Mouse (Mus musculus) limb, embryonic 11.5 days (tissue): Measurements from ENCODE around the gene Gm21887. TPM values are rescaled to one million over a fixed set of nuclear protein-coding genes. Genes with fewer than 3 reads are reported as not detected.
"Not testable (repeated sequence)": the region's sequence is repeated elsewhere in the genome, so short reads cannot be mapped to it uniquely, and the experiment has no call there.

Experiments
- ATAC-seq: fragments of 200-750 bp; cut with Nextera tagmentation; 2 replicates; pipeline ENCODE4 v1.8.0; 2017; ENCODE audit warnings: low read depth; ENCODE audit not compliant: insufficient number of reproducible peaks, low FRiP score, low TSS enrichment
- DNase-seq: peaks from one replicate; pipeline ENCODE4 v3.0.0-alpha.2; 2015; ENCODE audit warnings: low spot score
- H3K27ac ChIP-seq: fragments of 300-500 bp; sonication (generic); replicated peaks from 2 replicates; pipeline ENCODE4 v1.5.1; 2014; ENCODE audit warnings: low read depth, mild to moderate bottlenecking, low read length
- H3K27me3 ChIP-seq: fragments of 300-500 bp; sonication (generic); 2 replicates; pipeline ENCODE4 v1.6.1; 2014; ENCODE audit warnings: mild to moderate bottlenecking, low read length, mixed read lengths; ENCODE audit not compliant: control insufficient read depth, insufficient read depth
- H3K36me3 ChIP-seq: fragments of 300-500 bp; sonication (generic); 2 replicates; pipeline ENCODE4 v1.6.1; 2014; ENCODE audit warnings: mild to moderate bottlenecking, low read length, moderate library complexity, mixed read lengths; ENCODE audit not compliant: control insufficient read depth, insufficient read depth
- H3K4me1 ChIP-seq: fragments of 300-500 bp; sonication (generic); 2 replicates; pipeline ENCODE4 v1.6.1; 2014; ENCODE audit warnings: low read length, mixed read lengths; ENCODE audit not compliant: control insufficient read depth, insufficient read depth
- H3K4me2 ChIP-seq: fragments of 300-500 bp; sonication (generic); 2 replicates; pipeline ENCODE4 v1.6.1; 2014; ENCODE audit warnings: low read depth, mild to moderate bottlenecking, moderate library complexity; ENCODE audit not compliant: severe bottlenecking
- H3K4me3 ChIP-seq: fragments of 300-500 bp; sonication (generic); 2 replicates; pipeline ENCODE4 v1.5.1; 2014; ENCODE audit warnings: low read depth, low read length
- H3K9ac ChIP-seq: fragments of 300-500 bp; sonication (generic); 2 replicates; pipeline ENCODE4 v1.6.1; 2014; ENCODE audit warnings: mild to moderate bottlenecking, low read length
- H3K9me3 ChIP-seq: fragments of 300-500 bp; sonication (generic); 2 replicates; pipeline ENCODE4 v1.6.1; 2016; ENCODE audit warnings: low read length; ENCODE audit not compliant: control insufficient read depth
- WGBS: fragments of 180-500 bp; shearing (Covaris S2); extraction: QIAGEN DNeasy Blood & Tissue Kit; methylation state at CpG from one replicate; pipeline ENCODE4 v1.1.7; 2014; 5-methylcytosine and 5-hydroxymethylcytosine counted together
- polyA plus RNA-seq: library from polyadenylated mRNA; unstranded; fragments of >200 nt; fragmentation: Nextera tagmentation; extraction: Ambion mirVana; gene quantifications from 2 replicates; pipeline ENCODE4 v1.2.1, GENCODE M21; 2014

Gm21887 gene
- 244 and 297 TPM in 2 replicates for polyA plus RNA-seq

DNA sequence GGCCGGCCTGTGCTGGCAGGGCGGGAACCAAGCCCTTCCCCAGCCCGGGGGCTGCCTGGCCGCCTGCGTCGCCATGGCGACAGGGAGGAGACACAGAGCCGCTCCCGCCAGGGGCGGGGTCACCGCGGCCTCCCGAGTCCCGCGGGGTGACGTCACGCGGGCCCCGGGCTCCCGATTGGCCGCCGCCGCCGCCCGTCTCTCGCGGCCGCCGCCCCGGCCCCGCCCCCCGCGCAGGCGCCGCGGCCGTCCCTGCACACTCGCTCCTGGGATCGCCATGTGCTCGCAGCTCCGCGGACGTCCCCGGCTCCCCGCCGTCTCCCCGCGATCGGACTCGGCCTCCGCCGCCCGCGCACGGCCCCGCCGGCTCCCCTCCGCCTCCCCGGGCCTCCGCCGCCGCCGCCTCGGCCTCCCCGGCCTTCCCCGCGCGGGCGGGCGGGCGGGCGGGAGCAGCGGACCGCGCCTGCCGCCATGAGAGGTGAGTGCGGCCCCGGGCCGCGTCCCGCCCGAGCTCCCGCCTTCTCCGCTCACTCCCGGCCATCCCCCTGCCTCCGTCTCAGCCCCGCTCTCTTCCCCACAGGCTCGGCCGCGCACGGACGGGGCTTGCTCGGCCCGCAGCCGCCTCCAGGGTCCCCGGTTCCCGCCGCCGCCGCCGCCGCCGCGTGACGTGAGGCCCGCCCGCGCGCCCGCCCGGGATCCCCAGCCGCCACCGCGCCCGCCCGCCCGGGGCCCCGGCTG is at the start of gene Gm21887:
Gene Gm21887 (plus strand): TSS at position 644 of the 735 bp plus-strand sequence.
- H3K4me1 ChIP-seq, H3K27me3 ChIP-seq: not testable (repeated sequence)
- DNase-seq (peak; percentile 90), ATAC-seq (peak; percentile 88)
- peak within 1 kb of the TSS; percentile 20 for H3K4me2 ChIP-seq
- peak within 1 kb of the TSS; percentile 91 for H3K9ac ChIP-seq
- H3K9me3 ChIP-seq = peaks cover 38% of the 10 kb centered on the region
- H3K36me3 ChIP-seq = peaks cover 22% of the 10 kb centered on the region
- H3K27ac ChIP-seq = peak within 1 kb of the TSS; percentile 88
- peak within 1 kb of the TSS; percentile 49 for H3K4me3 ChIP-seq
- WGBS = 63% methylated on average over 116 of the region's 118 CpGs

GRCm38 (mm10) chrX:169969337-169969736 is 40.1 kb upstream of the Gm21887 start:
- no peaks in the 10 kb centered on the region for H3K4me1 ChIP-seq
- no peaks in the 10 kb centered on the region for H3K27me3 ChIP-seq
- H3K36me3 ChIP-seq = peaks cover 8% of the 10 kb centered on the region; the same call in 1 of the 2 replicates
- no peak overlapping the region for H3K9ac ChIP-seq
- peaks cover 3% of the 10 kb centered on the region; the same call in 1 of the 2 replicates for H3K9me3 ChIP-seq
- H3K27ac ChIP-seq = no peak overlapping the region
- no peak for DNase-seq
- ATAC-seq = no peak
- no peak overlapping the region for H3K4me3 ChIP-seq
- no peak overlapping the region for H3K4me2 ChIP-seq
- 84% methylated on average over 1 of the region's 1 CpGs for WGBS

GRCm38 (mm10) chrX:169969765-169970164 is 39.7 kb upstream of the Gm21887 start:
- DNase-seq (peak; percentile 27), ATAC-seq (peak; percentile 24)
- not testable (repeated sequence) for H3K36me3 ChIP-seq, H3K4me3 ChIP-seq, H3K4me1 ChIP-seq, H3K4me2 ChIP-seq, H3K27me3 ChIP-seq, H3K27ac ChIP-seq, H3K9ac ChIP-seq, H3K9me3 ChIP-seq
- WGBS = 86% methylated on average over 3 of the region's 3 CpGs

DNA sequence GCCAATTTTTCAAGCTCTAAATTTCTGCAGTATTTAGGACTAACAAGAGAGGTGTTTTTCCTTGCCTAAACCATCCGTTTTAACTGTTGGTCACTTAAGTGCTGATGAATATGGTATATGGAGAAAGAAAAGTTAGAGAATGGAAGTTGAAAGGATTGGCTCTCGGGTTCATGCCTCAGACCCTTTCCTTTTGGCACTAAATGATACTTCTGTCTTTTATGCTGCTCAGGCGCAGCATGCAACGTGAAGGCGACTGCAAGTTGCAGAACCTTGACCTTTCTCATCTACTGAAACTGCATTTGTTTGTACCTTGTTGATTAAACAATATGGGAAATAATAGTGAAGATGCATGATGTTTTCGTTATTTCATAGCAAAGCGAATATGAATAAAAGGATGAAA is 38.9 kb upstream of the Gm21887 start:
- H3K27ac ChIP-seq, H3K4me1 ChIP-seq, H3K4me3 ChIP-seq, H3K9me3 ChIP-seq, H3K4me2 ChIP-seq, H3K9ac ChIP-seq, DNase-seq, H3K27me3 ChIP-seq, H3K36me3 ChIP-seq: not testable (repeated sequence)
- peak; percentile 0; the same call in 1 of the 2 replicates for ATAC-seq
- 89% methylated on average over 7 of the region's 7 CpGs for WGBS

DNA sequence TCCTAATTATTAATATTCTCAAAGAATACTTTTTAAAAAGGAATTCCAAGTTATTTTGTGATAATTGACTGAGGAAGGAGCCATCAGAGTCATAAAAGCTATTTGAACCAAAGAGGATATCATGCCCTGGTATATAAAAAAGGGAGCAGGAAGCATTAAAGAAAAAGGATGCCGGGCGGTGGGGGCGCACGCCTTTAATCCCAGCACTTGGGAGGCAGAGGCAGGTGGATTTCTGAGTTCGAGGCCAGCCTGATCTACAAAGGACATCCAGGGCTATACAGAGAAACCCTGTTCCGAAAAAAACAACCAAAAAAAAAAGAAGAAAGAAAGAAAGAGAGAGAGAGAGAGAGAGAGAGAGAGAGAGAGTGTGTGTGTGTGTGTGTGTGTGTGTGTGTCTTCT is 37.9 kb upstream of the Gm21887 start:
- not testable (repeated sequence) for H3K9me3 ChIP-seq, H3K4me1 ChIP-seq, H3K27me3 ChIP-seq, H3K9ac ChIP-seq, ATAC-seq, DNase-seq, H3K27ac ChIP-seq, H3K4me2 ChIP-seq, H3K4me3 ChIP-seq
- peaks cover 13% of the 10 kb centered on the region; the same call in 1 of the 2 replicates for H3K36me3 ChIP-seq
- WGBS = 88% methylated on average over 6 of the region's 6 CpGs

DNA sequence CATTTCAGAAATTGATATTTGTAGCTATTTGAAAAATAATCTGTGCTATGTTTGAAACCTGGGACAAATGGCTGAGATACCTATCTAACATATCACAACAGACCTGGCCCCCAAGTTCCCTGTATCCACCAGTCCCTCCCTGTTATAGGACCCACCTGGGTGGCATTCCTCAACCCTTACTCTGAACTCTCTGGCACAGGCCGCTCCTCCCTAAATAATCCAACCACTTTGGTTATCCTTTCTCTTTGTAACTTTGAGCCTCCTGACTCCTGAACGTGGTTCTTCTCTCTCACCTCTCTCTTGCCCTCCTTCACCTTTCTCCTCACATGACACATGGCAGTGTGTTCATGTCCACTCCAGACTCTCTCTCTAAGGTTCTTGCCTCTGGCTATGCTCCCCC is 37.3 kb upstream of the Gm21887 start:
- DNase-seq, H3K27ac ChIP-seq, H3K4me1 ChIP-seq, H3K9ac ChIP-seq, H3K9me3 ChIP-seq, H3K4me2 ChIP-seq, H3K27me3 ChIP-seq, ATAC-seq, H3K4me3 ChIP-seq: not testable (repeated sequence)
- 82% methylated on average over 2 of the region's 2 CpGs for WGBS
- peaks cover 13% of the 10 kb centered on the region; the same call in 1 of the 2 replicates for H3K36me3 ChIP-seq

DNA sequence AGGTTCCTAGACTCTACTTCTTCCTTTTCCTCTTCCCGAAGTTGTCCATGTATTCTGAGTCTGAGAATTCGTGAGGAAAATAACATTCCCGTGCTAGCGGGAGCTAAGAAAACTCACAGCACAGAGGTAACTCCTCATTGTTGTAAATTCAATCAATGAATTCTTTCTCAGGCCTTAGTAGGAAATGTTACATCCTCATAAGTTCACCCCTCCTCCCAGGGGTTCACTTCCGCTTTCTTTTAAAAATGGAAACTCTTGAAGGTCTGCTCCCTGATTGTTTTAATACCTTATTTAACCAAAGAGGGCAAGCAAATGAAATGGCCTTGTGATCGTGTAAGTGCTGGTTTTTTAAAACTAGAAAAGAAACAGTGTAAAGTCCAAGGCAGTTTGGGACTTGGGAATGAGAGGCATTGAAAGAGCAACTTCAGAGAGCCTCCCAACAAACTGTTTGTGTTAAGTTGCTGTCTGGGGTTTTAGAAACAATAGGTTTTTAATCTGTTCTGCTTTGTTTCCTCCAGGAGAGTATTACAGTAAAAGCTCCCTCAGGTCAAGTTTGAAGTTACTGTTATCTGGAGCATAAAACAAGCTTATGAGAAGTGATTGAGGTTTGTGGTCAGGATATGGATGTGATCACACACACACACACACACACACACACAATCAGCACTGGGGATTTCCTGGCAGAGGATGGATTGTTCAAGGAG is 36.5 kb upstream of the Gm21887 start:
- H3K36me3 ChIP-seq = peaks cover 13% of the 10 kb centered on the region; the same call in 1 of the 2 replicates
- H3K4me1 ChIP-seq, H3K27me3 ChIP-seq, H3K9me3 ChIP-seq, DNase-seq, H3K9ac ChIP-seq, H3K4me2 ChIP-seq, H3K4me3 ChIP-seq, H3K27ac ChIP-seq, ATAC-seq: not testable (repeated sequence)
- 78% methylated on average over 6 of the region's 6 CpGs for WGBS

DNA sequence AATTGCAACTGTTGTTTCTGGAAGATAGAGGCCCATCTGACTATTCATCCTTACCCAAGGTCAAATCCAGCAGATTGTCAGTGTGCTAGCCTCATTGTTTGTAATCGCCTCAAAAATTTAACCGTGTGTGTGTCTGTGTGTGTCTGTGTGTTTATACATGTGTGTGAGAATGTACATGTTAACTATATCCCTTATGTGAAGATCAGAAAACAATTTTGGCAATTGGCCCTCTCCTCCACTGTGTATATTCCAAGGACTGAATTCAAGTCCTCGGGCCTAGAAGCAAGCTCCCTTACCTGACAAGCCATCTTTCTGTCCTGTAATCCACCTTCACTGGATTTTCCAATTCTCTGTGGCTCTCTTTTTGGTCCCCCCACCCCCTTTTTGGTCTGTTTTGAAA is 35.7 kb upstream of the Gm21887 start:
- peaks cover 16% of the 10 kb centered on the region; the same call in 1 of the 2 replicates for H3K36me3 ChIP-seq
- 62% methylated on average over 3 of the region's 3 CpGs for WGBS
- H3K4me2 ChIP-seq, H3K4me1 ChIP-seq, H3K4me3 ChIP-seq, ATAC-seq, H3K9ac ChIP-seq, H3K27me3 ChIP-seq: not testable (repeated sequence)
- H3K27ac ChIP-seq = 0 out of 2 replicates have a peak overlapping the region, but pooled peaks have one; percentile 2
- peaks cover 14% of the 10 kb centered on the region; the same call in 1 of the 2 replicates for H3K9me3 ChIP-seq
- DNase-seq = peak; percentile 26
